Mouse (Mus musculus): ENCODE measurements around the gene Napsa.

GRCm38 (mm10) chr7:44604619-44605018 is 32.4 kb downstream of the Napsa start:
- TF ChIP-seq CTCF (IDR thresholded peaks at IDR 0.05; ENCODE audit: insufficient read depth, low read depth, low read length) (no peak), POLR2A (IDR thresholded peaks at IDR 0.05; ENCODE audit: insufficient read depth, low read depth, low read length) (no peak)
